Mouse (Mus musculus) kidney, embryonic 15.5 days (tissue): ENCODE results near the gene AI661453. TPM values are rescaled to one million over a fixed set of nuclear protein-coding genes. Genes with fewer than 3 reads are reported as not detected.
"Not testable (repeated sequence)": the region's sequence is repeated elsewhere in the genome, so short reads cannot be mapped to it uniquely, and the experiment has no call there.

Source experiments
- ATAC-seq: fragments of 200-750 bp; cut with Nextera tagmentation; replicated peaks from 2 replicates; pipeline ENCODE4 v1.8.0; 2017; ENCODE audit warnings: moderate TSS enrichment; ENCODE audit not compliant: low FRiP score
- H3K27ac ChIP-seq: fragments of 300-500 bp; sonication (generic); 2 replicates; pipeline ENCODE4 v1.5.1; 2015; ENCODE audit warnings: mild to moderate bottlenecking, inconsistent platforms
- H3K27me3 ChIP-seq: fragments of 300-500 bp; sonication (generic); 2 replicates; pipeline ENCODE4 v1.6.1; 2015; ENCODE audit warnings: inconsistent platforms
- H3K36me3 ChIP-seq: fragments of 300-500 bp; sonication (generic); 2 replicates; pipeline ENCODE4 v1.6.1; 2015; ENCODE audit warnings: inconsistent platforms
- H3K4me1 ChIP-seq: fragments of 300-500 bp; sonication (generic); 2 replicates; pipeline ENCODE4 v1.6.1; 2015; ENCODE audit warnings: inconsistent platforms
- H3K4me2 ChIP-seq: fragments of 300-500 bp; sonication (generic); 2 replicates; pipeline ENCODE4 v1.6.1; 2015; ENCODE audit warnings: moderate library complexity, mild to moderate bottlenecking, inconsistent platforms
- H3K4me3 ChIP-seq: fragments of 300-500 bp; sonication (generic); replicated peaks from 2 replicates; pipeline ENCODE4 v1.5.1; 2015; ENCODE audit warnings: mild to moderate bottlenecking, inconsistent platforms
- H3K9ac ChIP-seq: fragments of 300-500 bp; sonication (generic); 2 replicates; pipeline ENCODE4 v1.6.1; 2015; ENCODE audit warnings: mild to moderate bottlenecking, inconsistent platforms
- H3K9me3 ChIP-seq: fragments of 300-500 bp; sonication (generic); replicated peaks from 2 replicates; pipeline ENCODE4 v1.6.1; 2016; ENCODE audit warnings: inconsistent platforms
- WGBS: fragments of 180-500 bp; shearing (Covaris S2); methylation state at CpG from one replicate; pipeline ENCODE4 v1.1.7; 2015; ENCODE audit warnings: mixed read lengths; 5-methylcytosine and 5-hydroxymethylcytosine counted together
- polyA plus RNA-seq: library from polyadenylated mRNA; unstranded; fragments of >200 nt; fragmentation: Nextera tagmentation; extraction: Ambion mirVana; gene quantifications from 2 replicates; pipeline ENCODE4 v1.2.1, GENCODE M21; 2015

The AI661453 gene
- polyA plus RNA-seq, 1 experiment from 2014 or later, result 2.1 TPM

DNA sequence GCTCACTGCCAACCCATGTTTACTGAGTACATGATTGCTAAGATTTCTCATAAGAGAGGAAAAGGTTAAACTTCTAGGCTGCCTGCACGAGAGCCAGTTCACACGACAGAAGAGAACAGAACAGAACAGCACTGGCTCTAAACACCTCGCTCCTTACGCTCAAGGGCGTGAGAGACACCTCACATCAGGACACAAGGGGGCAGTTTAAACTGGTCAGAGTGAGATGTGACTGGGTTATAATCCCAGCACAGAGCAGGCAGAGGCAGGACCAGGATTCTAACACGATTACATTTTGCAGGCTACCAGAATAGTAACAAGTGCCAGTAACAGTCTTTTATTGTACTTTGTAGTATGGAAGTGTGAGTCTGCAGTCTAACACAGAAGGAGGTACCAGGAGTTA lies 56.3 kb downstream of the AI661453 start:
- Histone ChIP-seq H3K27me3 (no peaks in the 10 kb centered on the region), H3K27ac (no peak overlapping the region), H3K36me3 (peaks cover 99% of the 10 kb centered on the region), H3K4me3 (no peak overlapping the region), H3K4me2 (no peak overlapping the region), H3K9me3 (no peaks in the 10 kb centered on the region), H3K9ac (no peak overlapping the region), H3K4me1 (no peaks in the 10 kb centered on the region)
- 76% methylated on average over 6 of the region's 6 CpGs for WGBS
- no peak for ATAC-seq

DNA sequence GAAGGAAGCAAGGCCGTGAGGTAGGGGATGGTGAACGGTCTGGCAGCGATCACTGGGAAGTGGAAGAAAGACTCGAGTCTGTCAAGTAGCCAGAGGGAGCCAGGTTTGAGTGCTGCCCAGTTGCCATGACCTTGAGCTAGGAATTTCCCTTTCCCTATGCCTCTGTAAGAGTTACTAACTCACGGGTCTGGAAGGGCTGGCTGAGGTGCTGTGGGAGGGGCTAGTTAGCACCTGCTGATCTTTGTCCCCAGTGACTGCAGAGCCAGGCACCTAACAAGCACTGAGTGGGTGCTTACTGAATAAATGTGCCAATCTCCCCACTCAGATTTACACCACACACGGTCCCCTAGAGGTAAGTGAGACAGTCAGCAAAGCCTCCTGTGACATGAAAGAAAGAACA lies 57.2 kb downstream of the AI661453 start:
- WGBS, result 90% methylated on average over 6 of the region's 6 CpGs
- Histone ChIP-seq H3K4me2 (no peak overlapping the region), H3K27me3 (no peaks in the 10 kb centered on the region), H3K9ac (no peak overlapping the region), H3K9me3 (no peaks in the 10 kb centered on the region), H3K4me1 (no peaks in the 10 kb centered on the region), H3K36me3 (peaks cover 98% of the 10 kb centered on the region), H3K27ac (no peak overlapping the region), H3K4me3 (no peak overlapping the region)
- no peak for ATAC-seq

DNA sequence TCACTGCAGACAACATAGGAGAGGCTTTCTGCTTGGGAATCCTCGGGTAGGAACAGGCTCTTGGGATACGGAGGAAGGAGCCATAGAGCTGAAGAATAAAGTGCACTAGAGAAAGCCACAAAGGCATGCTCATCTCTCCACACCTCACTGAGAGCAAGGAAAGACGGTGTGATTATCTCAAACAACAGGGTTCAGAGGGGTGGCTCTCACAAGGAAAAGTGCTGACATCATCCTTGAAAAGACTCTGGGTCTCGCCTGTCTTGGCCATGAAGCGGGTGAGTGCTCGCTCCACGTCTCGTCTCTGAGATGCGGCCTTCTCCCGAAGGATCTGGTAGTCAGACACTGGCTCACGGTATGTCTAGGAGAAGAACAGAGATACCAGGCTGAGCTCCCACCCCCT lies 57.7 kb downstream of the AI661453 start:
- no peak for ATAC-seq
- H3K27me3 ChIP-seq, result no peaks in the 10 kb centered on the region
- no peaks in the 10 kb centered on the region for H3K9me3 ChIP-seq
- H3K9ac ChIP-seq, result no peak overlapping the region
- H3K4me1 ChIP-seq, result no peaks in the 10 kb centered on the region
- no peak overlapping the region for H3K4me3 ChIP-seq
- no peak overlapping the region for H3K4me2 ChIP-seq
- H3K36me3 ChIP-seq, result peaks cover 98% of the 10 kb centered on the region
- WGBS, result 91% methylated on average over 11 of the region's 11 CpGs
- no peak overlapping the region for H3K27ac ChIP-seq

GRCm38 (mm10) chr17:47501531-47501930 lies 65.1 kb downstream of the AI661453 start:
- H3K27ac ChIP-seq, result 0 out of 2 replicates have a peak overlapping the region, but pooled peaks have one; percentile 50
- no peak for ATAC-seq
- WGBS, result 6% methylated on average over 11 of the region's 11 CpGs

GRCm38 (mm10) chr17:47501946-47502706 lies 65.7 kb downstream of the AI661453 start, which contains the start of gene Taf8:
TSS of gene Taf8 (minus strand) at chr17:47502292.
- peaks cover 35% of the 10 kb centered on the region for H3K4me1 ChIP-seq
- peak within 1 kb of the TSS; percentile 74 for H3K27ac ChIP-seq
- peak; percentile 94 for ATAC-seq
- no peaks in the 10 kb centered on the region for H3K9me3 ChIP-seq
- peaks cover 34% of the 10 kb centered on the region for H3K36me3 ChIP-seq
- peak within 1 kb of the TSS; percentile 92 for H3K4me2 ChIP-seq
- WGBS, result 1% methylated on average over 40 of the region's 40 CpGs
- peak within 1 kb of the TSS; percentile 69 for H3K4me3 ChIP-seq
- no peaks in the 10 kb centered on the region for H3K27me3 ChIP-seq
- H3K9ac ChIP-seq, result peak within 1 kb of the TSS; percentile 71

More at GRCm38 (mm10) chr17:47501531-47501930, 65.1 kb downstream of the AI661453 start:
- Histone ChIP-seq H3K4me2 (peak overlapping the region; percentile 92), H3K4me1 (peaks cover 35% of the 10 kb centered on the region), H3K27me3 (no peaks in the 10 kb centered on the region), H3K9ac (peak overlapping the region; percentile 71), H3K9me3 (no peaks in the 10 kb centered on the region), H3K4me3 (peak overlapping the region; percentile 69), H3K36me3 (peaks cover 40% of the 10 kb centered on the region)

DNA sequence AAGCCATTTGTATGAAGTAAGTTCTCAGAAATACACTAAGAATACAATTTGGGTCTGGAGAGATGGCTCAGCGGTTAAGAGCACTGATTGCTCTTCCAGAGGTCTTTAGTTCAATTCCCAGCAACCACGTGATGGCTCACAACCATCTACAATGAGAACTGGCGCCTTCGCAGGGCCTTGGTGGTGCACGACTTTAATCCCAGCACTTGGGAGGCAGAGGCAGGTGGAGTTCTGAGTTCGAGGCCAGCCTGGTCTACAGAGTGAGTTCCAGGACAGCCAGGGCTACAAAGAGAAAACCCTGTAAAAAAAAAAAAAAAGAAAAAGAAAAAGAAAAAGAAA lies 66.3 kb downstream of the AI661453 start:
- not testable (repeated sequence) for H3K9me3 ChIP-seq, ATAC-seq

DNA sequence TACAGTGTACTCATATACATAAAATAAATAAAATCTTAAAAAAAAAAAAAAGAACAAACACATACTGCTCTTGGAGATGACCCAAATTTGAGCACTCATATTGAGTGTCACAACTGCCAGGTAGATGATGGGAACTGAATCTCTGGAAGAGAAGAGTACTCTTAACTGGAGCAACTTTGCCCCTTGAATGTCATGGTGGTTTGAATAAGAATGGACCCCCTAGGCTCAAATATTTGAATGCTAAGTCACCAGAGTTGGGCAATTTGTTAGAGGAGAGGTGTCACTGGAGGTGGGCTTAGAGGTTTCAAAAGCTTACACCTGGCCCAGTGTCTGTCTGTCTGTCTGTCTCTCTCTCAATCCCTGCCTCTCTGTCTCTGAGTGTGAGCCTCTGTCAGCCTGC lies 67.3 kb downstream of the AI661453 start:
- Histone ChIP-seq H3K27ac (0 out of 2 replicates have a peak overlapping the region, but pooled peaks have one; percentile 76), H3K9me3 (no peaks in the 10 kb centered on the region), H3K9ac (0 out of 2 replicates have a peak overlapping the region, but pooled peaks have one; percentile 53), H3K4me3 (no peak overlapping the region), H3K36me3 (peaks cover 21% of the 10 kb centered on the region), H3K4me2 (no peak overlapping the region), H3K27me3 (no peaks in the 10 kb centered on the region), H3K4me1 (peaks cover 49% of the 10 kb centered on the region)
- ATAC-seq, result no peak

More for the DNA sequence above, 66.3 kb downstream of the AI661453 start:
- WGBS, result 81% methylated on average over 6 of the region's 6 CpGs
- Histone ChIP-seq H3K4me3 (peak overlapping the region; percentile 69; the same call in 1 of the 2 replicates), H3K36me3 (peaks cover 29% of the 10 kb centered on the region), H3K27ac (peak overlapping the region; percentile 42; the same call in 1 of the 2 replicates), H3K4me1 (peaks cover 40% of the 10 kb centered on the region), H3K4me2 (peak overlapping the region; percentile 92)
- not testable (repeated sequence) for H3K27me3 ChIP-seq, H3K9ac ChIP-seq

DNA sequence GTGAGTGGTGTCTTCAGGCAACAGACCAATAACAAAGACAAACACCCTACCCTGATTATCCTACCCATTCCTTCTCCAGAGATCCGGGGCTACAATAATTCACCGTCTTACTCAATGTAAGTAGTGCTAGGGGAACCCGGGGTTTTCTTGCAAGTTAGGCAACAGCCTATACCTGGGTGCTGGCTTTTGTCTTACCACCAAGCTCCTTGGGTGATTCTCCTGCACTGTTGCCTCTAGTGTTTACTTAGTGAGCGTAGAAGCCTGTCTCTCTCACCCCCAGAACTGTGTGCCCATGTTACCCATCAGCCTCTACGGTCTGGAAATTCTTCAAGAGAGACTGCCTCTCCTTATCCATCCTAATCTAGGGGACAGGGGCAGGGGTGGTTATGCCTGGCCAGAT lies 67.8 kb downstream of the AI661453 start:
- peak overlapping the region; percentile 53 for H3K9ac ChIP-seq
- no peaks in the 10 kb centered on the region for H3K27me3 ChIP-seq
- peak overlapping the region; percentile 80 for H3K4me2 ChIP-seq
- peaks cover 51% of the 10 kb centered on the region for H3K4me1 ChIP-seq
- no peaks in the 10 kb centered on the region for H3K9me3 ChIP-seq
- H3K36me3 ChIP-seq, result peaks cover 15% of the 10 kb centered on the region
- WGBS, result 72% methylated on average over 5 of the region's 5 CpGs
- ATAC-seq, result no peak
- peak overlapping the region; percentile 50; the same call in 1 of the 2 replicates for H3K4me3 ChIP-seq
- H3K27ac ChIP-seq, result peak overlapping the region; percentile 76

GRCm38 (mm10) chr17:47504941-47505346 lies 68.5 kb downstream of the AI661453 start, which contains the start of gene Ccnd3:
TSS of gene Ccnd3 (plus strand) at chr17:47505051.
- H3K4me2 ChIP-seq, result peak within 1 kb of the TSS; percentile 80
- WGBS, result 1% methylated on average over 22 of the region's 22 CpGs
- H3K36me3 ChIP-seq, result peaks cover 11% of the 10 kb centered on the region
- H3K27me3 ChIP-seq, result no peaks in the 10 kb centered on the region
- 0 out of 2 replicates have a peak, but pooled peaks have one; percentile 7 for ATAC-seq
- H3K4me3 ChIP-seq, result peak within 1 kb of the TSS; percentile 50
- peaks cover 51% of the 10 kb centered on the region for H3K4me1 ChIP-seq
- no peaks in the 10 kb centered on the region for H3K9me3 ChIP-seq
- H3K9ac ChIP-seq, result peak within 1 kb of the TSS; percentile 53
- peak within 1 kb of the TSS; percentile 76 for H3K27ac ChIP-seq

DNA sequence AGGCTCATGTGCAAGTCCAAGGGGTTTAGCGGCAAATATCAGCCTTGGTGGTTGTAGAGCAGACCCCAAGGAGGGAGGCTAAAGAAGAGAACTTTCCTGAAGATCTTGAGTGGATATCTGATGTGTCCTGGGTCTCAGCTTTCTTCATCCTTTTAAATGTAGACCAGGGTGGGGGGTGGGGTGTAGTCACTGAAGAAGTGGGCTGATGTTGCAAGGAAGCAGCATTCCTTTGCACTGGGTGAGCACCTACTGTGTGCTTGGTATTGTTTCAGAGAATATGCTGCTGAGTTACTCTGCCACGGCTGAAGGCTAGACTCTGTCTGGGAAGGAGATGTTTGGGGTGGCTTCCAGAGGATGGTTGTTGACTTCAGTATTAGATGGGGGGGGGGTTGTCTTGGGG lies 69.2 kb downstream of the AI661453 start:
- H3K4me3 ChIP-seq, result peak overlapping the region; percentile 50
- H3K4me2 ChIP-seq, result peak overlapping the region; percentile 80
- ATAC-seq, result no peak
- H3K4me1 ChIP-seq, result peaks cover 54% of the 10 kb centered on the region
- WGBS, result 69% methylated on average over 2 of the region's 2 CpGs
- peaks cover 4% of the 10 kb centered on the region for H3K36me3 ChIP-seq
- no peaks in the 10 kb centered on the region for H3K27me3 ChIP-seq
- peak overlapping the region; percentile 76; the same call in 1 of the 2 replicates for H3K27ac ChIP-seq
- peak overlapping the region; percentile 53 for H3K9ac ChIP-seq
- H3K9me3 ChIP-seq, result no peaks in the 10 kb centered on the region

DNA sequence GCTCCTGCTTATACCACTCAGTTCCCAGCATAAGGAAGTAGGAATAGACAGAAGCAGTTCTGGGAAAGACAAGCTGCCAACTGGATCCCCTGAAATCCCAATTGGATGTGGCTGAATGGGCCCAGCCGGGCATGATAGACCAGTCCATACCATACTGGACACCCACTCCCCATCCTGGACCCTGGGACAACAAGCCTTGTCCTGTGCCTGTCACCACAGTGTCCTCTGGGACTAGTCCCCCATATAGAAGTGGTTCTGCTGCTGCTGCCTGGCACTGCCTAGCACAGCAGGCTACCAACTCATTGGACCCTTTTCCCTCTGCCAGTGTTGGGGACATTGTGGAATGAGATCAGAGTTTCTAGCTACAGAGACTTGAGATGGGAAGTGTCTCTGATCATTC lies 69.6 kb downstream of the AI661453 start:
- H3K4me3 ChIP-seq, result no peak overlapping the region
- no peaks in the 10 kb centered on the region for H3K27me3 ChIP-seq
- 90% methylated on average over 1 of the region's 1 CpGs for WGBS
- H3K4me1 ChIP-seq, result peaks cover 54% of the 10 kb centered on the region
- ATAC-seq, result no peak
- no peak overlapping the region for H3K4me2 ChIP-seq
- no peaks in the 10 kb centered on the region for H3K9me3 ChIP-seq
- no peaks in the 10 kb centered on the region for H3K36me3 ChIP-seq
- no peak overlapping the region for H3K27ac ChIP-seq
- H3K9ac ChIP-seq, result no peak overlapping the region

DNA sequence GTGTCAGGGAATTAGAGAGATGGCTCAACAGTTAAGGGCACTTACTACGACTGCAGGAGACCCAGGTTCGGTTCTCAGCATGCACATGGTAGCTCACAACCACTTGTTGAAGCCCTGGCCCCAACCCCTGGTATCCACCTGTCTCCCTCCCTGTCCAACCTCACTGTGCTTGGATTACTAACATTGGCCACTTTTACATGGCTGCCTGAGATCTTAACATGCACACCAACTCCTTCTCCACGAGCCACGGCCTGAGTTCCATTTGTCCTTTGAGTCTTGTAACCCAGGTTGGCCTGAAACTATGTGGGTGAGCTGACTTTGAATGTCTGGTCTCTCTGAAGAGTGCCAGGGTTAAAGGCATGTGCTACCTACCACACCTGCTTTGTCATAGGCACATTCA lies 70.3 kb downstream of the AI661453 start:
- no peak overlapping the region for H3K27ac ChIP-seq
- no peaks in the 10 kb centered on the region for H3K27me3 ChIP-seq
- no peak overlapping the region for H3K9ac ChIP-seq
- H3K4me1 ChIP-seq, result peaks cover 54% of the 10 kb centered on the region
- ATAC-seq, result no peak
- H3K4me3 ChIP-seq, result no peak overlapping the region
- 89% methylated on average over 4 of the region's 4 CpGs for WGBS
- no peaks in the 10 kb centered on the region for H3K36me3 ChIP-seq
- no peak overlapping the region for H3K4me2 ChIP-seq
- no peaks in the 10 kb centered on the region for H3K9me3 ChIP-seq
